8 mouse cellular contexts compared by ENCODE assay signal in genomic region chr17:33032900-33033891, GRCm38 (mm10). TPM values are rescaled to one million over a fixed set of nuclear protein-coding genes. Genes with fewer than 3 reads are reported as not detected.
DNase-seq lines count a peak whose midpoint lies in the region; ATAC-seq lines count a peak whose summit lies in the region.

Gene Zfp763 (minus strand): TSS chr17:33033402.

- peak within 1 kb of the TSS; percentile 66 for H3K4me3 ChIP-seq in hindbrain, embryonic 16.5 days (ENCODE audit: low read length)
- peak within 1 kb of the TSS; percentile 69 for H3K4me3 ChIP-seq in macrophage (ENCODE audit: inconsistent target)

- H3K9me3 ChIP-seq in hindbrain, embryonic 16.5 days (ENCODE audit: control insufficient read depth, low read length) = no peaks in the 10 kb centered on the region

- ATAC-seq in hindbrain, embryonic 16.5 days = peak; percentile 100

- H3K27ac ChIP-seq in hindbrain, embryonic 16.5 days (ENCODE audit: low read depth, low read length) = peak within 1 kb of the TSS; percentile 87
- 0 out of 2 replicates have a peak within 1 kb of the TSS, but pooled peaks have one; percentile 14 for H3K27ac ChIP-seq in macrophage

- peaks cover 5% of the 10 kb centered on the region; the same call in 1 of the 2 replicates for H3K4me1 ChIP-seq in hindbrain, embryonic 16.5 days (ENCODE audit: control insufficient read depth, insufficient read depth, low read depth, low read length)

- peak within 1 kb of the TSS; percentile 74 for H3K4me2 ChIP-seq in hindbrain, embryonic 16.5 days (ENCODE audit: low read length)

- peak within 1 kb of the TSS; percentile 89 for H3K9ac ChIP-seq in hindbrain, embryonic 16.5 days (ENCODE audit: low read depth, low read length)

- WGBS in hindbrain, embryonic 16.5 days = 2% methylated on average over 27 of the region's 27 CpGs
- 2% methylated on average over 26 of the region's 27 CpGs for WGBS in macrophage (ENCODE audit: missing documents)

- H3K36me3 ChIP-seq in hindbrain, embryonic 16.5 days (ENCODE audit: control insufficient read depth, insufficient read depth, low read length) = no peaks in the 10 kb centered on the region
- no peaks in the 10 kb centered on the region for H3K36me3 ChIP-seq in macrophage (ENCODE audit: inconsistent target)

- peaks cover 24% of the 10 kb centered on the region; the same call in 1 of the 2 replicates for H3K79me2 ChIP-seq in macrophage (ENCODE audit: inconsistent target)

- peak; percentile 94 for DNase-seq in ZHBTc4 (ENCODE audit: low read depth, low spot score)
- DNase-seq in cerebellum, postnatal 4 days (ENCODE audit: low spot score in 2 of 2) = peak; percentile 56 to 75
- DNase-seq in gastrocnemius, adult 18-20 months (ENCODE audit: low spot score) = peak; percentile 74
- DNase-seq in left cerebral cortex, adult 18-20 months (ENCODE audit: low spot score in 2 of 2) = peak; percentile 68 to 81
- DNase-seq in right cerebral cortex, adult 18-20 months = peak; percentile 88
- peak; percentile 54 for DNase-seq in urinary bladder, postnatal 25 days (ENCODE audit: low spot score)

- H3K27me3 ChIP-seq in hindbrain, embryonic 16.5 days (replicated peaks; ENCODE audit: control insufficient read depth, insufficient read depth, low read length) = no peaks in the 10 kb centered on the region

RNA-seq across cellular contexts. Expression of gene Zfp763, which starts in this region (rescaled TPM):
- 1 to 10 TPM; 1.8 to 2.0 TPM for total RNA-seq in gastrocnemius, adult 18-20 months (2021)
- polyA plus RNA-seq in hindbrain, embryonic 16.5 days (2015; fragmentation: Nextera tagmentation; extraction: Ambion mirVana) = 24.8 and 26.6 TPM in 2 replicates
- total RNA-seq in left cerebral cortex, adult 18-20 months (2021) = 10 to 100 TPM; 17.0 to 21.5 TPM
- total RNA-seq in macrophage (2018; cell fraction: chromatin; rRNA removed) = 1 to 10 TPM in 18 of 26 experiments, under 1 TPM in 8; 0.24 to 7.4 (median 1.7) TPM
- total RNA-seq in macrophage (2018; cell fraction: cytosol; rRNA removed) = 1 to 10 TPM in 18 of 26 experiments, under 1 TPM in 8; 0.23 to 3.7 (median 2.4) TPM
- total RNA-seq in macrophage (2018; cell fraction: nucleus; rRNA removed) = 1 to 10 TPM in 18 of 26 experiments, under 1 TPM in 8; 0.30 to 7.4 (median 1.5) TPM
- polyA plus RNA-seq in macrophage (2018) = 1.9 to 3.2 TPM (median 3.1 TPM) in 3 replicates

Comparison
In these comparisons a context has a peak if more than half of its experiments do, and no peak if none do; other contexts are left out.
1. Peak in every context shown above with its lines: DNase-seq, ATAC-seq, H3K4me3 ChIP-seq and H3K27ac ChIP-seq.
2. RNA of gene Zfp763 (total RNA-seq): 17.0 to 21.5 TPM in left cerebral cortex, adult 18-20 months; 1.8 to 2.0 TPM in gastrocnemius, adult 18-20 months; every median in the first group is over 4 times any median in the second.